Mouse (Mus musculus): ENCODE measurements at regions not wholly inside any gene's neighbourhood (a gene's known extent, or its start where the extent isn't known, plus 50 kb on each side); places are given as distances from the start of the nearest gene placed in this dataset.

- Histone ChIP-seq H3K4me1 (ENCODE audit: control insufficient read depth in 1 of 2, insufficient read depth in 2 of 2, low read length in 2 of 2) (no peaks in the 10 kb centered on the region), H3K79me2 (ENCODE audit: control insufficient read depth, insufficient read depth, low read length, poor library complexity) (no peaks in the 10 kb centered on the region), H3K9ac (ENCODE audit: control insufficient read depth, low read depth, low read length, poor library complexity, severe bottlenecking) (no peak overlapping the region), H3K27me3 (ENCODE audit: control insufficient read depth in 1 of 2, insufficient read depth in 2 of 2, low read length in 2 of 2) (peaks cover 0 to 1% of the 10 kb centered on the region in 2 experiments; a peak in 2 of 4 replicates), H3K27ac (ENCODE audit: control insufficient read depth, low read depth, low read length) (no peak overlapping the region), H3K36me3 (ENCODE audit: control insufficient read depth in 1 of 2, insufficient read depth in 2 of 2, low read length in 2 of 2) (no peaks in the 10 kb centered on the region), H3K9me3 (replicated peaks; ENCODE audit: insufficient read depth, low read length) (no peaks in the 10 kb centered on the region), H3K4me3 (ENCODE audit: control insufficient read depth in 1 of 2, insufficient read depth in 1 of 2, low read depth in 2 of 2, low read length in 2 of 2) (no peak overlapping the region)
- TF ChIP-seq TBP (IDR thresholded peaks at IDR 0.05; ENCODE audit: low read depth, low read length), result no peak
- TF ChIP-seq MYB (IDR thresholded peaks at IDR 0.05; ENCODE audit: low read depth, low read length), result no peak
- TF ChIP-seq SMC3 (IDR thresholded peaks at IDR 0.05; ENCODE audit: low read depth, low read length), result no peak
- no peak for TF ChIP-seq MAFK (IDR thresholded peaks at IDR 0.05; ENCODE audit: borderline replicate concordance, low read depth, low read length)
- no peak for TF ChIP-seq NRF1 (IDR thresholded peaks at IDR 0.05; ENCODE audit: insufficient read depth, low read depth, low read length, poor library complexity, severe bottlenecking)
- no peak for TF ChIP-seq MAX (IDR thresholded peaks at IDR 0.05; ENCODE audit: low read length)
- no peak for TF ChIP-seq KAT2A (conservative IDR thresholded peaks at IDR 0.05; ENCODE audit: low read depth, low read length)
- TF ChIP-seq RAD21 (IDR thresholded peaks at IDR 0.05; ENCODE audit: low read depth, low read length), result no peak
- no peak for TF ChIP-seq MAZ (IDR thresholded peaks at IDR 0.05; ENCODE audit: low read depth, low read length)
- TF ChIP-seq ZMIZ1 (IDR thresholded peaks at IDR 0.05; ENCODE audit: low read depth, low read length), result no peak
- no peak for TF ChIP-seq ETS1 (IDR thresholded peaks at IDR 0.05; ENCODE audit: low read depth, low read length)
- no peak for TF ChIP-seq ZNF384 (IDR thresholded peaks at IDR 0.05; ENCODE audit: low read depth, low read length)
- no peak for TF ChIP-seq BHLHE40 (IDR thresholded peaks at IDR 0.05; ENCODE audit: borderline replicate concordance, low read depth, low read length)
- no peak for TF ChIP-seq EP300 (IDR thresholded peaks at IDR 0.05; ENCODE audit: low read depth in 1 of 2, low read length in 2 of 2)
- no peak for TF ChIP-seq ZC3H11A (IDR thresholded peaks at IDR 0.05; ENCODE audit: low read depth, low read length)
- DNase-seq (ENCODE audit: low read depth, low spot score), result no peak
These were observed 197.0 kb downstream of the Snx10 start for GRCm38 (mm10) chr6:51720705-51721104.

GRCm38 (mm10) chr6:51723053-51723452, 199.4 kb downstream of the Snx10 start:
- DNase-seq (ENCODE audit: low read depth, low spot score), result no peak
- H3K27me3 ChIP-seq (ENCODE audit: control insufficient read depth in 1 of 2, insufficient read depth in 2 of 2, low read length in 2 of 2), result peaks cover 0 to 1% of the 10 kb centered on the region in 2 experiments; a peak in 2 of 4 replicates
- no peaks in the 10 kb centered on the region for H3K36me3 ChIP-seq (ENCODE audit: control insufficient read depth in 1 of 2, insufficient read depth in 2 of 2, low read length in 2 of 2)

More at GRCm38 (mm10) chr6:51723053-51723452, 199.4 kb downstream of the Snx10 start:
- Histone ChIP-seq H3K9me3 (replicated peaks; ENCODE audit: insufficient read depth, low read length) (no peaks in the 10 kb centered on the region), H3K79me2 (ENCODE audit: control insufficient read depth, insufficient read depth, low read length, poor library complexity) (no peaks in the 10 kb centered on the region), H3K27ac (ENCODE audit: control insufficient read depth, low read depth, low read length) (no peak overlapping the region), H3K4me3 (ENCODE audit: control insufficient read depth in 1 of 2, insufficient read depth in 1 of 2, low read depth in 2 of 2, low read length in 2 of 2) (no peak overlapping the region), H3K9ac (ENCODE audit: control insufficient read depth, low read depth, low read length, poor library complexity, severe bottlenecking) (no peak overlapping the region), H3K4me1 (ENCODE audit: control insufficient read depth in 1 of 2, insufficient read depth in 2 of 2, low read length in 2 of 2) (no peaks in the 10 kb centered on the region)
- no peak for TF ChIP-seq HCFC1 (IDR thresholded peaks at IDR 0.05; ENCODE audit: low read depth, low read length)
- no peak for TF ChIP-seq GATA1 (IDR thresholded peaks at IDR 0.05; ENCODE audit: low read depth, low read length)
- no peak for TF ChIP-seq ETS1 (IDR thresholded peaks at IDR 0.05; ENCODE audit: low read depth, low read length)
- TF ChIP-seq ZMIZ1 (IDR thresholded peaks at IDR 0.05; ENCODE audit: low read depth, low read length), result no peak
- TF ChIP-seq MAFK (IDR thresholded peaks at IDR 0.05; ENCODE audit: borderline replicate concordance, low read depth, low read length), result no peak
